Mouse (Mus musculus): Measurements from ENCODE around the gene Dgki. TPM values are rescaled to one million over a fixed set of nuclear protein-coding genes. Genes with fewer than 3 reads are reported as not detected.

The Dgki gene
- total RNA-seq, 2 experiments from 2014 or later: 0.20 to 0.29 TPM

- intact Hi-C loops (cut with DNase I): no loop called here
- no peak for DNase-seq (ENCODE audit: low spot score)
Observed at GRCm38 (mm10) chr6:37297744-37298482, 2.1 kb downstream of the Dgki start.

- intact Hi-C loops (cut with DNase I): no loop called here
Observed at GRCm38 (mm10) chr6:37292068-37292467, 7.9 kb downstream of the Dgki start.

GRCm38 (mm10) chr6:37291171-37291570, 8.8 kb downstream of the Dgki start:
- intact Hi-C loops (cut with DNase I): no loop called here
- DNase-seq (ENCODE audit: low spot score): no peak

More at GRCm38 (mm10) chr6:37292068-37292467, 7.9 kb downstream of the Dgki start:
- DNase-seq (ENCODE audit: low spot score): no peak

- no peak for DNase-seq (ENCODE audit: low spot score)
- intact Hi-C loops (cut with DNase I): no loop called here
Observed at GRCm38 (mm10) chr6:37290691-37291090, 9.3 kb downstream of the Dgki start.

- no peak for DNase-seq (ENCODE audit: low spot score)
- intact Hi-C loops (cut with DNase I): no loop called here
Observed at GRCm38 (mm10) chr6:37286134-37286533, 13.8 kb downstream of the Dgki start.

- intact Hi-C loops (cut with DNase I): no loop called here
- DNase-seq (ENCODE audit: low spot score): no peak
Observed at GRCm38 (mm10) chr6:37284879-37285278, 15.1 kb downstream of the Dgki start.

- intact Hi-C loops (cut with DNase I): no loop called here
- DNase-seq (ENCODE audit: low spot score): no peak
Observed at GRCm38 (mm10) chr6:37283336-37283735, 16.6 kb downstream of the Dgki start.

- no peak for DNase-seq (ENCODE audit: low spot score)
- intact Hi-C loops (cut with DNase I): no loop called here
Observed at GRCm38 (mm10) chr6:37282659-37283058, 17.3 kb downstream of the Dgki start.

- intact Hi-C loops (cut with DNase I): no loop called here
Observed at GRCm38 (mm10) chr6:37276834-37277715, 22.9 kb downstream of the Dgki start.

GRCm38 (mm10) chr6:37276181-37276580, 23.8 kb downstream of the Dgki start:
- intact Hi-C loops (cut with DNase I): no loop called here
- no peak for DNase-seq (ENCODE audit: low spot score)

More at GRCm38 (mm10) chr6:37276834-37277715, 22.9 kb downstream of the Dgki start:
- DNase-seq (ENCODE audit: low spot score): peak; percentile 31

GRCm38 (mm10) chr6:37270905-37271591, 28.9 kb downstream of the Dgki start:
- intact Hi-C loops (cut with DNase I): no loop called here
- DNase-seq (ENCODE audit: low spot score): no peak

GRCm38 (mm10) chr6:37268589-37268988, 31.4 kb downstream of the Dgki start:
- intact Hi-C loops (cut with DNase I): no loop called here
- DNase-seq (ENCODE audit: low spot score): no peak

GRCm38 (mm10) chr6:37267952-37268351, 32.0 kb downstream of the Dgki start:
- DNase-seq (ENCODE audit: low spot score): no peak
- intact Hi-C loops (cut with DNase I): no loop called here

- DNase-seq (ENCODE audit: low spot score): no peak
- intact Hi-C loops (cut with DNase I): no loop called here
Observed at GRCm38 (mm10) chr6:37262486-37262885, 37.5 kb downstream of the Dgki start.

- intact Hi-C loops (cut with DNase I): no loop called here
- no peak for DNase-seq (ENCODE audit: low spot score)
Observed at GRCm38 (mm10) chr6:37261236-37261852, 38.6 kb downstream of the Dgki start.

- DNase-seq (ENCODE audit: low spot score): no peak
- intact Hi-C loops (cut with DNase I): no loop called here
Observed at GRCm38 (mm10) chr6:37258662-37259061, 41.3 kb downstream of the Dgki start.

- intact Hi-C loops (cut with DNase I): no loop called here
- no peak for DNase-seq (ENCODE audit: low spot score)
Observed at GRCm38 (mm10) chr6:37254144-37254543, 45.8 kb downstream of the Dgki start.

- intact Hi-C loops (cut with DNase I): no loop called here
- DNase-seq (ENCODE audit: low spot score): no peak
Observed at GRCm38 (mm10) chr6:37252536-37252935, 47.4 kb downstream of the Dgki start.

GRCm38 (mm10) chr6:37250671-37251070, 49.3 kb downstream of the Dgki start:
- intact Hi-C loops (cut with DNase I): no loop called here
- no peak for DNase-seq (ENCODE audit: low spot score)

GRCm38 (mm10) chr6:37245757-37246156, 54.2 kb downstream of the Dgki start:
- intact Hi-C loops (cut with DNase I): no loop called here
- no peak for DNase-seq (ENCODE audit: low spot score)
